Mouse (Mus musculus) retina, adult 2 months (tissue): Measurements from ENCODE around the gene Surf1.
"Not testable (repeated sequence)": the region's sequence is repeated elsewhere in the genome, so short reads cannot be mapped to it uniquely, and the experiment has no call there.

Experiments
- DNase-seq: peaks from one replicate; pipeline ENCODE4 v3.0.0-alpha.2; 2012; ENCODE audit warnings: low read depth, low spot score

The Surf1 gene

GRCm38 (mm10) chr2:26900731-26901130, 15.6 kb downstream of the Surf1 start:
- no peak for DNase-seq

DNA sequence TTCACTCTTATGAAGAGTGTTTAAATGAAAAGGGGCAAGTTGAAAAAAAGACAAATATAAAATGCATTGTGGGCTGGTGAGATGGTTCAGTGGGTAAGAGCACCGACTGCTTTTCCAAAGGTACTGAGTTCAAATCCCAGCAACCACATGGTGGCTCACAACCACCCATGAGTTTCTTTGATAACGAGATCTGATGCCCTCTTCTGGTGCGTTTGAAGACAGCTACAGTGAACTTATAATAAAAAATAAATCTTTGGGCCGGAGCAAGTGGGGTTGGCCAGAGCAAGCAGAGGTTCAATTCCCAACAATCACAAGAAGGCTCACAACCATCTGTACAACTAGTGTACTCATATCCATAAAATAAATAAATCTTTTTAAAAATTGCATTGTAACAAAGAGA, 20.4 kb downstream of the Surf1 start:
- no peak for DNase-seq

DNA sequence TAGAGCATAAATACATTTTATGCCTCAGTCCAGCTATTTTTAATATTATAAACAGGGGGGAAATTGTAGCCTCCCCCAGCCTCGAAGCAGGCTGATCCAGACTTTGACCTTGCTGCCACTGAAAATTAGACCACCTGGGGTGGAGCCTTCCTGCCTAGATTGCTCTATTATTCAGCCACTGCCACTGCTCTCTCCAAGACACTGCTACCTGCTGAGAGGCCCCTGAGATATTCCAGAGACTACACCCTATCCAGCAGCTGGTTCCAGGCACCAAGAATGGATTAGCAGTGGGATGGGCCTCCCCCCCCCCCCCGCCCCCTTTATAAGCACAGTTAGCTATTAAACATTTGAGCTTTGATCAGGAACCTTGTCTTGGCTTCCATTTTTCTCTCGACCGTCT, 30.2 kb downstream of the Surf1 start:
- not testable (repeated sequence) for DNase-seq

DNA sequence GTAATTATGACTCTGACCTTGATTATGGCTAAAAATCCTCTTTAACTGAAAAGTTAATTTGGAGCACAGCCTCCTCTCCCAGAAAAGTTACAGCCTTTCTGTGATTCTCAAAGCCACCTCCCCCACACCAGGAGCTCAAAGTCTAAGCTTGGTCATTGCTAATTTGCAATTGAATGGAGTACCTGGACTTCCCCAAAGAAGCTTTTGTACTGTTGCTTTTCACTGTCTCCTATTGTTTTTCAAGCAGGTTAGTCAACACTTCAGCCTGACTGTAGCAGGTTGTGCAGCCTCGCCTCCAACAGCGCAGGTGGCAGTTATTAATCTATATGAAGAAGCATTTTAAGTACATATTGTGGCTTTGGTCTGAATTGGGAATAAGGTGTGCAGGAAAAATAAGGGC, 30.8 kb downstream of the Surf1 start:
- not testable (repeated sequence) for DNase-seq

DNA sequence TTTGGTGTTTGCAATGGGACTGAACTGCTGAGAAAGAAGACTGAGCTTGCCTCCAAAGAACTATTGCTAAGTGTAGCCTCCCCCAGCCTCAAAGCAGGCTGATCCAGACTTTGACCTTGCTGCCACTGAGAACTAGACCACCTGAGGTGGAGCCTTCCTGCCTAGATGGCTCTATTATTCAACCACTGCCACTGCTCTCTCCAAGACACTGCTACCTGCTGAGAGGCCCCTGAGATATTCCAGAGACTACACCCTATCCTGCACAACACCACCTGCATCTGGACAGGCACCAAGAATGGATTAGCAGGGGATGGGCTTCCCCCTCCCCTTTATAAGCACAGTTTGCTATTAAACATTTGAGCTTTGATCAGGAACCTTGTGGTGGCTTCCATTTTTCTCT, 37.8 kb downstream of the Surf1 start:
- no peak for DNase-seq

- DNase-seq, result no peak
These were observed 45.7 kb downstream of the Surf1 start for GRCm38 (mm10) chr2:26870666-26871065.

DNA sequence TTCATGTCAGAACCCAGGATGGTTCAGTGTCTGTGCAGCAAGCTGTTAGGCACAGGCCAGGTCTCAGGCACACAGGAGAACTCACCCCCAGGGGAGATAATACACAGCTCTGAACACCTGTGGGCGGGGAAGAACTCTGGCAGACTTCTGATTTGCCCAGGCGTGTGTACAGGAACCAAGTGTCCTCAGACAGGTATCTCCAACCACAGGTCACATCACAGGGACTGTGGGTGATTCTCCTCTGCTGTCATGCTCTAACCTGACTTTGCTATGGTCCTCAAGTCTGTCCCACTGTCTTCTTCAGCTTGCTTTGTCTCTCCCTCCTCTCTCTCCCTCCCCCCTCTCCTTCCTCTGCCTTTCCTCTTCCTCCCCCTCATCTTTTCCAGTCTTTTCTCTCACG, 51.5 kb downstream of the Surf1 start, which contains the start of gene Abo:
Gene Abo, minus strand, starts transcription at position 101 of the 400 bp plus-strand sequence.
- DNase-seq, result no peak
